Mouse (Mus musculus) liver, embryonic 13.5 days (tissue): ENCODE results near the gene Egfl7. TPM values are rescaled to one million over a fixed set of nuclear protein-coding genes. Genes with fewer than 3 reads are reported as not detected.

Experiments
- ATAC-seq: fragments of 200-750 bp; cut with Nextera tagmentation; 2 replicates; pipeline ENCODE4 v1.8.0; 2017; ENCODE audit warnings: low read depth, mild to moderate bottlenecking, moderate number of reproducible peaks, moderate library complexity
- DNase-seq: peaks from one replicate; pipeline ENCODE4 v3.0.0; 2022
- H3K27ac ChIP-seq: fragments of 300-500 bp; sonication (generic); 2 replicates; pipeline ENCODE4 v1.5.1; 2015; ENCODE audit warnings: moderate library complexity, mild to moderate bottlenecking, inconsistent platforms
- H3K27me3 ChIP-seq: fragments of 300-500 bp; sonication (generic); 2 replicates; pipeline ENCODE4 v1.6.1; 2015; ENCODE audit warnings: mild to moderate bottlenecking, inconsistent platforms
- H3K36me3 ChIP-seq: fragments of 300-500 bp; sonication (generic); 2 replicates; pipeline ENCODE4 v1.6.1; 2015; ENCODE audit warnings: mild to moderate bottlenecking, inconsistent platforms
- H3K4me1 ChIP-seq: fragments of 300-500 bp; sonication (generic); replicated peaks from 2 replicates; pipeline ENCODE4 v1.6.1; 2015; ENCODE audit warnings: inconsistent platforms
- H3K4me2 ChIP-seq: fragments of 300-500 bp; sonication (generic); 2 replicates; pipeline ENCODE4 v1.6.1; 2015; ENCODE audit warnings: inconsistent platforms, mild to moderate bottlenecking, moderate library complexity
- H3K4me3 ChIP-seq: fragments of 300-500 bp; sonication (generic); replicated peaks from 2 replicates; pipeline ENCODE4 v1.5.1; 2015; ENCODE audit warnings: mild to moderate bottlenecking, inconsistent platforms
- H3K9ac ChIP-seq: fragments of 300-500 bp; sonication (generic); 2 replicates; pipeline ENCODE4 v1.6.1; 2015; ENCODE audit warnings: mild to moderate bottlenecking, inconsistent platforms
- H3K9me3 ChIP-seq: fragments of 300-500 bp; sonication (generic); replicated peaks from 2 replicates; pipeline ENCODE4 v1.6.1; 2016; ENCODE audit warnings: inconsistent platforms
- WGBS: fragments of 180-500 bp; shearing (Covaris S2); methylation state at CpG from one replicate; pipeline ENCODE4 v1.1.7; 2015; ENCODE audit not compliant: insufficient replicate concordance; 5-methylcytosine and 5-hydroxymethylcytosine counted together
- microRNA counts: library from miRNA; unstranded; fragments of <30 nt; microRNA quantifications from one replicate; lab custom pipeline; 2016
- microRNA-seq: library from miRNA; unstranded; fragments of <30 nt; microRNA quantifications from one replicate; pipeline ENCODE4, GENCODE M21; 2016
- polyA plus RNA-seq: library from polyadenylated mRNA; unstranded; fragments of >200 nt; fragmentation: Nextera tagmentation; extraction: Ambion mirVana; gene quantifications from 2 replicates; pipeline ENCODE4 v1.2.1, GENCODE M21; 2015

Egfl7 gene
- polyA plus RNA-seq, 1 experiment from 2014 or later = 79.4 TPM

GRCm38 (mm10) chr2:26639838-26640830 is 60.3 kb downstream of the Egfl7 start:
- H3K9ac ChIP-seq = peak overlapping the region; percentile 86
- WGBS = 3% methylated on average over 49 of the region's 49 CpGs
- no peaks in the 10 kb centered on the region for H3K9me3 ChIP-seq
- ATAC-seq = peak; percentile 69
- H3K4me2 ChIP-seq = peak overlapping the region; percentile 75
- peaks cover 40% of the 10 kb centered on the region for H3K36me3 ChIP-seq
- peaks cover 40% of the 10 kb centered on the region for H3K4me1 ChIP-seq
- DNase-seq = peak; percentile 88
- no peaks in the 10 kb centered on the region for H3K27me3 ChIP-seq
- peak overlapping the region; percentile 78 for H3K4me3 ChIP-seq
- peak overlapping the region; percentile 81 for H3K27ac ChIP-seq

- Histone ChIP-seq H3K9me3 (no peaks in the 10 kb centered on the region), H3K36me3 (peaks cover 30% of the 10 kb centered on the region), H3K4me3 (no peak overlapping the region), H3K27ac (no peak overlapping the region), H3K27me3 (no peaks in the 10 kb centered on the region), H3K4me1 (peaks cover 39% of the 10 kb centered on the region), H3K4me2 (no peak overlapping the region), H3K9ac (0 out of 2 replicates have a peak overlapping the region, but pooled peaks have one; percentile 86)
- no peak for DNase-seq
- ATAC-seq = no peak
- whole genome bisulfite sequencing = 30% methylated on average over 7 of the region's 7 CpGs
Observed at GRCm38 (mm10) chr2:26641006-26641647, 61.3 kb downstream of the Egfl7 start.

MicroRNAs encoded within 50 kb of the gene (microRNA counts, 519-probe panel; counts per million panel counts)
- microRNA mmu-miR-126-3p (lab: Ali Mortazavi, UCI) (6,997 counts per million, percentile 88 among the panel's probes with 10 or more counts), microRNA mmu-miR-126-5p (lab: Ali Mortazavi, UCI) (5,575 counts per million, percentile 66 among the panel's probes with 10 or more counts)

Small RNA genes within 50 kb of the gene (microRNA-seq; reads per million reads assigned to microRNA genes)
- gene Mir126a (0.88 reads per million), gene Mir126b (not detected)

Other genes starting within 250 kb of the Egfl7 start
- 10.0 and 11.2 TPM in 2 replicates for gene Dnlz, start 227.9 kb upstream of the Egfl7 start, polyA plus RNA-seq
- 1.2 and 1.5 TPM in 2 replicates for gene Card9, start 219.1 kb upstream of the Egfl7 start, polyA plus RNA-seq
- 10.5 and 12.6 TPM in 2 replicates for gene Snapc4, start 199.4 kb upstream of the Egfl7 start, polyA plus RNA-seq
- 47.6 and 52.4 TPM in 2 replicates for gene Entr1, start 190.7 kb upstream of the Egfl7 start, polyA plus RNA-seq
- 81.5 and 93.2 TPM in 2 replicates for gene Pmpca, start 190.7 kb upstream of the Egfl7 start, polyA plus RNA-seq
- 6.3 and 7.3 TPM in 2 replicates for gene Inpp5e, start 170.8 kb upstream of the Egfl7 start, polyA plus RNA-seq
- 6.9 and 8.5 TPM in 2 replicates for gene Sec16a, start 134.8 kb upstream of the Egfl7 start, polyA plus RNA-seq
- 1.5 and 1.6 TPM in 2 replicates for gene Notch1, start 63.4 kb upstream of the Egfl7 start, polyA plus RNA-seq
- gene Gm20532, start 6.6 kb downstream of the Egfl7 start, polyA plus RNA-seq = not detected in 2 replicates
- gene Agpat2, start 24.4 kb downstream of the Egfl7 start, polyA plus RNA-seq = 30.9 and 32.7 TPM in 2 replicates
- 2.1 and 2.3 TPM in 2 replicates for gene Fam69b, start 48.4 kb downstream of the Egfl7 start, polyA plus RNA-seq
- gene Lcn4, start 91.3 kb downstream of the Egfl7 start, polyA plus RNA-seq = not detected in 2 replicates